Mouse (Mus musculus) limb, embryonic 13.5 days (tissue): ENCODE results near the gene Pqbp1. TPM values are rescaled to one million over a fixed set of nuclear protein-coding genes. Genes with fewer than 3 reads are reported as not detected.

Experiments
- ATAC-seq: fragments of 200-750 bp; cut with Nextera tagmentation; 2 replicates; pipeline ENCODE4 v1.8.0; 2017; ENCODE audit warnings: low read depth, moderate number of reproducible peaks, moderate TSS enrichment; ENCODE audit not compliant: low FRiP score
- H3K27ac ChIP-seq: fragments of 300-500 bp; sonication (generic); 2 replicates; pipeline ENCODE4 v1.5.1; 2015; ENCODE audit warnings: inconsistent platforms, mild to moderate bottlenecking, moderate library complexity
- H3K27me3 ChIP-seq: fragments of 300-500 bp; sonication (generic); 2 replicates; pipeline ENCODE4 v1.6.1; 2015; ENCODE audit warnings: mild to moderate bottlenecking, inconsistent platforms
- H3K36me3 ChIP-seq: fragments of 300-500 bp; sonication (generic); 2 replicates; pipeline ENCODE4 v1.6.1; 2015; ENCODE audit warnings: inconsistent platforms, mild to moderate bottlenecking, moderate library complexity
- H3K4me1 ChIP-seq: fragments of 300-500 bp; sonication (generic); 2 replicates; pipeline ENCODE4 v1.6.1; 2015; ENCODE audit warnings: inconsistent platforms
- H3K4me2 ChIP-seq: fragments of 300-500 bp; sonication (generic); replicated peaks from 2 replicates; pipeline ENCODE4 v1.6.1; 2015; ENCODE audit warnings: inconsistent platforms, mild to moderate bottlenecking, moderate library complexity
- H3K4me3 ChIP-seq: fragments of 300-500 bp; sonication (generic); 2 replicates; pipeline ENCODE4 v1.5.1; 2015; ENCODE audit warnings: moderate library complexity, mild to moderate bottlenecking, inconsistent platforms
- H3K9ac ChIP-seq: fragments of 300-500 bp; sonication (generic); 2 replicates; pipeline ENCODE4 v1.6.1; 2015; ENCODE audit warnings: mild to moderate bottlenecking, inconsistent platforms
- H3K9me3 ChIP-seq: fragments of 300-500 bp; sonication (generic); 2 replicates; pipeline ENCODE4 v1.6.1; 2016; ENCODE audit warnings: inconsistent platforms
- WGBS: fragments of 180-500 bp; shearing (Covaris S2); methylation state at CpG from one replicate; pipeline ENCODE4 v1.1.7; 2015; 5-methylcytosine and 5-hydroxymethylcytosine counted together
- polyA plus RNA-seq: library from polyadenylated mRNA; unstranded; fragments of >200 nt; fragmentation: Nextera tagmentation; extraction: Ambion mirVana; gene quantifications from 2 replicates; pipeline ENCODE4 v1.2.1, GENCODE M21; 2015

Pqbp1 gene
- 138 and 149 TPM in 2 replicates for polyA plus RNA-seq

DNA sequence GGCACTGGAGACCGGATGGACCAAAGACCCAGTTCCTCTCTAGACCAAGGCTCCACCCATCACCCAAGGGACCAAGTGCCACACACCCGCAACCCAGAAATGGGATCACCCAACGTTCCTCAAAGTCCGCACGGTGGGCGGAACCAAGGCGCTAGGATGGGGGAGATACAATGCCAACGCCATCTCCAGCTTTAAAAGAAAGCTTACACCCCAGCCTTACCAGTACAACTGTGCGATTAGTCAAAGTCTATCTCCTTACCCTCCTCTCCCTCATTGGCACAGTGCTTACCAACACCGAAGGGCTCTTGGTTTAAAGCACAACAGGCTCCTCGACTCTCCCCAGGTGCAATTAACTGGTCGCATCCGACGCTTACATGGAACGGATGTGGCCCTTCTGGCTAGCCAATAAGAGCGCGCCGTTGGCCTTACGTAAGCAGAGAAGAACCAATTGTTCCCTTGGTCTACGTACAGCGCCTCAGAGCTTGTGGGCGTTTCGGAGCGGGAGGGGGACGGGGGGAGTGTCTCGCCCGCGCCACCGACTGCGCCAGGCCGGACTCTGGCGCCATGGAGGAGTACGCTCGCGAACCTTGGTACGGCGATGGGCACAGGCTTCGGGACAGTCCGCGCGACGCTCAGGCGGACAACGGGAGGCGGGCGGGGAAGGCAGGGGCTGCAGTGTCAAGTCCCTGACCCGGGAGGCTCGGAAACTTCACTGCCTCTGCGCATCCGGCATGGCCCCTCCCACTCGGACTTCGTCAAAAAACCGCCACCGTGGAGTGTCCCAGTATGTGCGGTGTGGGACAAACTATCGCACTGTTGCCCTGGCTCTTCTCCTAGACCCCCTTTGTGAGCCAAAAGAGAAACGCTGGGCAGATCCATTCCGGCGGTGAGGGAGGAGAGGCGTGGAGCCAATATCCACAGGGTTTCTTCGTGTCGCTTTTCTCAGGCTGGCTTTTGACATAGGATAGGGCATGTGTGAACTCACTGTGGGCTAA lies at the start of gene Pqbp1, which contains the start of gene Timm17b:
Pqbp1 (minus strand) TSS at position 390 of the 995 bp plus-strand sequence.
Timm17b (plus strand) TSS at position 478 of the 995 bp plus-strand sequence.
- H3K9ac ChIP-seq: peak within 1 kb of the TSS; percentile 70
- H3K36me3 ChIP-seq: peaks cover 19% of the 10 kb centered on the region
- H3K27ac ChIP-seq: peak within 1 kb of the TSS; percentile 79
- H3K4me3 ChIP-seq: peak within 1 kb of the TSS; percentile 56
- H3K4me1 ChIP-seq: peaks cover 6% of the 10 kb centered on the region; the same call in 1 of the 2 replicates
- ATAC-seq: peak; percentile 99
- 18% methylated on average over 62 of the region's 62 CpGs for WGBS
- peak within 1 kb of the TSS; percentile 63 for H3K4me2 ChIP-seq
- H3K9me3 ChIP-seq: no peaks in the 10 kb centered on the region
- no peaks in the 10 kb centered on the region for H3K27me3 ChIP-seq

DNA sequence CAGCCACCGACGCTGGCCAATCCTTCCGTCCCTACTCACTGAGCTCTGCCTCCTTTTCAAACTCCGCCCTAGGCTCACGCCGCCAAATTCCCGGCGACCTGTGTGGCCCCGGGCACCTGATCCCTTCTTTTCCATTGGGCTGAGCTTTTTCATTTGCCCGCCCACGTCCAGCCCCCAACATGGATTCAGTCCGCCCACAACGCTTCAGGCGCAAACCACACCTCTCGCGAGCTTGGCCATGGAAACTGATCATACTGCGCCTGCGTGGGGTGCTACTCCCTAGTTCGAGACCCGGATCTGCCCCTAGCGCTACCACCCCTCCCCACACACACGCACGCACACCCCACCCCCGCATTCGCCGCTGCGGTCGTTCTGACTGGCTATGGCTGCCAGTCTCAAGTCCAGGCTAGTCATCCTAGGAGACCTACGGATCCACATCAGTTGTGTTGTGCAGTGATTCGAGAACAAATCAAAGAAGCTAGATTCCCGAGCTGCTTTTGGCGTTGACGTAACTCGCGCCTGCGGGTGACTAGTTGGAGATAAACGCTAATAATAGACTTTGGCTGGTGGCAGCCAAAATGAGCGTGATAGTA lies 48.9 kb upstream of the Pqbp1 start:
- peaks cover 4% of the 10 kb centered on the region; the same call in 1 of the 2 replicates for H3K36me3 ChIP-seq
- no peak; the same call in 1 of the 2 replicates for ATAC-seq
- no peaks in the 10 kb centered on the region for H3K27me3 ChIP-seq
- 17% methylated on average over 38 of the region's 38 CpGs for whole genome bisulfite sequencing
- peak overlapping the region; percentile 42 for H3K4me3 ChIP-seq
- peak overlapping the region; percentile 59 for H3K9ac ChIP-seq
- no peaks in the 10 kb centered on the region for H3K4me1 ChIP-seq
- no peaks in the 10 kb centered on the region for H3K9me3 ChIP-seq
- H3K4me2 ChIP-seq: peak overlapping the region; percentile 56
- H3K27ac ChIP-seq: peak overlapping the region; percentile 48; the same call in 1 of the 2 replicates

DNA sequence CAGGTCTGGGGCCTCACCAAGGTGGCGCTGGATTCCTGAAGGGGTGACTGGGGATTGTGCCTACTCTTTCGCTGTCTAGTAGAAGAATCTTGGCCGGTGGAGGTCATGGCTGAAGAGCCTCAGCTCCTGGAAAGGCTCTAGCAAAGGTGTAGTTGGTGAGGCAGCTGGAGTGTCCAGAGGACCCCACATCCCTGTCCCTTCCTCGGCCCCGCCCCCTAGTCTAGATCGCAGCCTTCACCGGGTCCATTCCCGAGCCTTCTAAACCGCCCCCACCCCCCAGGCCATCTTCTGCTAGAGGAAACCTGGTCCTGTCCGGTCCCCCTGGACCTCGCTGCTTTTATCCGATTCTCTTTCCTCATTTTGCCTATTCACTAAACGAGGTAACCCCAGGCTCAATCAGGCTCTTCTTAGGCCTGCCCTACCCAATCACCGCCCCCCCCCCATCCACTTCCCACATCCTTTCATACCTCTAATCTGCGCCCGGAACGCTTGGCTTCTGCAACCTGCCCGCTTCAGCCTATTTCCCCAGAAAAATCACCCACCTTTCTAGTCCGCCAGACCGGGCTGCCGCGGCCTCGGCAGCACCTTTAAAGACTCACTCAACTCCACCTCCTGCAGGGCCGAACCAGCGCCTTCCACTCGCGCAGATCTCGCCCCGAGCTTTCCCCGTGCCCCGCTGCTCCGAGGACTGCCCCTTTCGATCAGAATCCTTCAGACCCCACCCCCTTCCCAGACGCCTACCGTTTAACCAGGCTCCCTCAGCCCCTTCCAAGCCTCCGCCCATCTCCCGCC lies 48.2 kb upstream of the Pqbp1 start, which contains the start of gene Hdac6:
Hdac6 (minus strand) TSS at position 782 of the 792 bp plus-strand sequence.
- Histone ChIP-seq H3K36me3 (peaks cover 4% of the 10 kb centered on the region; the same call in 1 of the 2 replicates), H3K4me3 (peak within 1 kb of the TSS; percentile 51), H3K9ac (peak within 1 kb of the TSS; percentile 65), H3K27me3 (no peaks in the 10 kb centered on the region), H3K4me2 (peak within 1 kb of the TSS; percentile 64), H3K27ac (peak within 1 kb of the TSS; percentile 48; the same call in 1 of the 2 replicates), H3K4me1 (no peaks in the 10 kb centered on the region), H3K9me3 (no peaks in the 10 kb centered on the region)
- peak; percentile 99 for ATAC-seq
- 11% methylated on average over 37 of the region's 37 CpGs for WGBS

DNA sequence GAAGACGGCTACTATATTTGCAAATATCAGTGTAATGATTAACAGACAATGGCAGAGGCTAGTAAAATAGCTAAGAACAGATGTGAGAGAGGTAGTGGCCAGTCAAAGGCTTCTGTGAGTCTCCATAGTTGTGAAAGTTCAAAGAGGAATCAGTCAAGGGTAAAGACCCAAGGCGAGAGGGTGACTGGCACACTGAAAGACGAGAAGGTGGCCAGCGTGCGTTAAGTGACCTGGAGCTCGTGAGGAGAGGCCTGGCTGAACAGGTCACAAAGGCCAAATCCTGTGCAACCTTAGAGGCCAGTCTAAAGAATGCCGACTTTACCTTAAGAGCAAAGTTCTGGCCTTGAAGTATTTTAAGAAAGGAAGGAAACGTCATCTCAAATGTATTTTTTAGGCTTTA lies 46.5 kb upstream of the Pqbp1 start:
- H3K27me3 ChIP-seq: no peaks in the 10 kb centered on the region
- no peaks in the 10 kb centered on the region for H3K4me1 ChIP-seq
- no peak overlapping the region for H3K4me2 ChIP-seq
- no peak overlapping the region for H3K27ac ChIP-seq
- 69% methylated on average over 8 of the region's 8 CpGs for WGBS
- H3K9me3 ChIP-seq: no peaks in the 10 kb centered on the region
- no peak overlapping the region for H3K4me3 ChIP-seq
- no peak overlapping the region for H3K9ac ChIP-seq
- H3K36me3 ChIP-seq: peaks cover 10% of the 10 kb centered on the region
- ATAC-seq: no peak

DNA sequence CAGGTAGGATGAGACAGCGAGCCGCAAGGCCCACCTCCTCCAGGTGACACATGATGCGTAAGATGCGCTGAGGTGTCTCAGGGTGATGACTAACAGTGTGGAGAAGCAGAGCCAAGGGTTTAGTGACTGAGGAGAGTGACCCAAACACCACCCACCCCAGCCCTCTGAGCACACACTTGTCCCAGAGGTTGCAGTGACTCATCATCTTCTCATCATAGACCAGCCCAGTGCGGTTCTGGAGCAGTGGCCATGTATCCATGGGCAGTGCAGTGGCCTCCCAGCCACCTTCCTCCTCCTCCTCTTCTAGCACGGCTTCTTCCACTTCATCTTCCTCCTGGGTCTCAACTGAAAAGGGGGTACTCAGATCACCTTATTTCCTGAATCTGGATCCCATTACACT lies 38.6 kb upstream of the Pqbp1 start:
- H3K27ac ChIP-seq: no peak overlapping the region
- peaks cover 37% of the 10 kb centered on the region for H3K36me3 ChIP-seq
- H3K4me2 ChIP-seq: no peak overlapping the region
- WGBS: 85% methylated on average over 6 of the region's 6 CpGs
- H3K4me1 ChIP-seq: no peaks in the 10 kb centered on the region
- no peak overlapping the region for H3K4me3 ChIP-seq
- no peaks in the 10 kb centered on the region for H3K27me3 ChIP-seq
- ATAC-seq: no peak
- H3K9me3 ChIP-seq: no peaks in the 10 kb centered on the region
- no peak overlapping the region for H3K9ac ChIP-seq

DNA sequence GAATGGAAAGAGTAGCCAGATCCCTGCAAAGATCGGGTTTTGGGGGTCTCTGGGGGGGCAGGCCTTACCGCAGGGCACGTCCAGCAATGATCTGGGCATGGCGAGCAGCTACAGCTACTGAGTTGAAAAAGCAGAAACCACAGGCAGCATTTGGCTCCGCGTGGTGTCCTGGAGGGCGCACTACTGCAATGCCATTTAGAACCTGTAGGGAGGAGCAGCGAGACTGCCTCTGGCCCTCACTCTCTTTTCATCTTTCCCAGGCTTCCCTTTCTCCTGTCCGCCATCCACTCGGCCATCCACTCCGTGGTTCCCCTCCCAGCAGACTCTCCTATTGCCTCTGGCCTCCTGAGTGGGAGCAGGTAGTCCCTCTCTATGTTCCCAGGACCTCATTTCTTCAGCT lies 37.8 kb upstream of the Pqbp1 start:
- H3K9ac ChIP-seq: no peak overlapping the region
- H3K4me3 ChIP-seq: no peak overlapping the region
- no peaks in the 10 kb centered on the region for H3K9me3 ChIP-seq
- H3K27me3 ChIP-seq: no peaks in the 10 kb centered on the region
- no peak overlapping the region for H3K4me2 ChIP-seq
- WGBS: 45% methylated on average over 11 of the region's 11 CpGs
- no peaks in the 10 kb centered on the region for H3K4me1 ChIP-seq
- no peak for ATAC-seq
- no peak overlapping the region for H3K27ac ChIP-seq
- peaks cover 40% of the 10 kb centered on the region for H3K36me3 ChIP-seq

DNA sequence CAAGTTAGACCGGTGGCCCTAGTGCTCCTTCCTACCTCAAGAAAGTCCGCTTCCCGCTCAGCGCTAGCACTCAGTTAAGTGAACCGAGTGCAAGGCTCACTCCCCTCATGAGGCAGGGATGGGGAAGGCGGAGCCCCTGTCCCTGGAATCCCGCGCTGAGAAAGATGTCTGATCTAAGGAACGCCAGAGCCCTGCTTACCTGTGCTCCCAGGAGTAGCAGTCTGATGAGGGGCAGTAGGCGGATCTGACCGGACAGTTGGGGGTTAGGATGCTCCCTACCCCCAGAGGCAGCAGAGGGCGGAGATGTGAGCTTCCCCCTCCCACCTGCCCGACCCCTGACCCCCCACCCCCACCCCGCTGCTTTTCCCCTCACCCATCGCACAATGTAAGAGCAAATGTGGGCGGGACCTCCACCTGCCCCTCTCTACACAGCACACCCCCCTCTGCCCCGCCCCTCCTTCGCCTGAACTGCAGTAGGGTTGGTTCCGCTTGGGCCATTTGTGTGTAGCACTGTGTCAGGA lies 29.3 kb upstream of the Pqbp1 start, which contains the start of gene Eras:
Eras (minus strand) TSS at position 338 of the 521 bp plus-strand sequence.
- Histone ChIP-seq H3K4me3 (no peak within 1 kb of the TSS), H3K9me3 (peaks cover 4% of the 10 kb centered on the region; the same call in 1 of the 2 replicates), H3K36me3 (peaks cover 29% of the 10 kb centered on the region), H3K27me3 (peaks cover 67% of the 10 kb centered on the region), H3K9ac (no peak within 1 kb of the TSS), H3K4me1 (no peaks in the 10 kb centered on the region), H3K27ac (no peak within 1 kb of the TSS), H3K4me2 (no peak within 1 kb of the TSS)
- 12% methylated on average over 16 of the region's 19 CpGs for WGBS
- no peak for ATAC-seq

DNA sequence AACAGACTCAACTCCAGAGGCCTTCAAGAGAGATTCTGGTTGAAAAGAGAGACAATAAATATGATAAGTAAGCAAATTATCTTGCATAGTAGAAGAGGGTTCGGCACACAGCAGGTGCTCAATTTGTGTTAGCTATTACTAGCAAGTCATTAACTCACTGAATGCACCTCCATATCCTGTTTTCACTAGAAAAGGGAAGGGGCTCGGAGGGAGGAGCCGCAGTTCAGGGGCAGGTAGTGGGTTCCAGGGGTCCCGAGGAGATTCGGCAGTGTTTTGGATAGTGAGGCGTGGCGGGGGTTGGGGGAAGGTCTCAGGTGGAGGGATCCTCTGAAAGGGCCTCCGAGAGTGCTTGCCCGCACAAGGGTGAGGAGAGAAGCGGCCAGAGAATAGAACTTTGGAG lies 28.0 kb upstream of the Pqbp1 start:
- peaks cover 25% of the 10 kb centered on the region for H3K36me3 ChIP-seq
- no peak overlapping the region for H3K4me2 ChIP-seq
- H3K27me3 ChIP-seq: peaks cover 79% of the 10 kb centered on the region
- peaks cover 4% of the 10 kb centered on the region; the same call in 1 of the 2 replicates for H3K9me3 ChIP-seq
- no peak overlapping the region for H3K9ac ChIP-seq
- H3K4me3 ChIP-seq: no peak overlapping the region
- 16% methylated on average over 10 of the region's 10 CpGs for WGBS
- H3K27ac ChIP-seq: no peak overlapping the region
- no peak for ATAC-seq
- H3K4me1 ChIP-seq: no peaks in the 10 kb centered on the region

DNA sequence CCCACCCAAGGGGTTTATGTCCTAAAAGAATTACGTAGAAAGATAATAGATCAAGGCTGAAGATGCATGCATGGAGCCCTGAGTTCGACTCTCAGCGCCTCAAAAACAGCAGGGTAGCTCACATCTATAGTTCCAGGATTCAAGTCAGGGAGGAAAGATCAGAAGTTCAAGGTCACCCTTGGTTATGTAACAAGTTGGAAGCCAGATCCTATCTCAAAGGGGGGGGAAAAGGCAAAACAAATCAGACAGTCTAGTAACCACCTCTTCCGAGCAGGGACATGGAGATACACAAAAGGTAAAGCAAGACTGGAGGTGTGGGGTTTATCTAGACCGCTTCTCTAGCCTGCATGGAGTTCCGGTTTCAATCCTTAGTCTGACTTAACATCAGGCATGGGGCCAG lies 27.2 kb upstream of the Pqbp1 start:
- H3K9ac ChIP-seq: no peak overlapping the region
- no peak overlapping the region for H3K4me2 ChIP-seq
- ATAC-seq: no peak
- H3K27ac ChIP-seq: no peak overlapping the region
- H3K4me1 ChIP-seq: no peaks in the 10 kb centered on the region
- peaks cover 4% of the 10 kb centered on the region; the same call in 1 of the 2 replicates for H3K9me3 ChIP-seq
- 62% methylated on average over 6 of the region's 6 CpGs for WGBS
- H3K27me3 ChIP-seq: peaks cover 88% of the 10 kb centered on the region
- H3K36me3 ChIP-seq: peaks cover 17% of the 10 kb centered on the region
- no peak overlapping the region for H3K4me3 ChIP-seq

DNA sequence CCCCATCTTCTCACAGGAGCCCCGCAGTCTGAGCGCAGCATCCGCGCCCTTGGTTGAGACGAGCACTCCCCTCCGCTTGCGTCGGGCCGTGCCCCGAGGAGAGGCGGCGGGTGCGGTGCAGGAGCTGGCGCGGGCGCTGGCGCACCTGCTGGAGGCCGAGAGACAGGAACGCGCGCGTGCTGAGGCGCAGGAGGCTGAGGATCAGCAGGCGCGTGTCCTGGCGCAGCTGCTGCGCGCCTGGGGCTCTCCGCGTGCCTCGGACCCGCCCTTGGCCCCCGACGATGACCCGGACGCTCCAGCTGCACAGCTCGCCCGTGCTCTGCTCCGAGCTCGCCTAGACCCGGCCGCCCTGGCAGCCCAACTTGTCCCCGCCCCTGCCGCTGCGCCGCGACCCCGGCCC lies 23.0 kb upstream of the Pqbp1 start:
- 10% methylated on average over 44 of the region's 48 CpGs for WGBS
- Histone ChIP-seq H3K27ac (no peak overlapping the region), H3K4me1 (no peaks in the 10 kb centered on the region), H3K4me2 (peak overlapping the region; percentile 58), H3K27me3 (peaks cover 85% of the 10 kb centered on the region), H3K9ac (no peak overlapping the region), H3K36me3 (no peaks in the 10 kb centered on the region), H3K4me3 (peak overlapping the region; percentile 31), H3K9me3 (no peaks in the 10 kb centered on the region)
- no peak for ATAC-seq
